Mouse (Mus musculus): ENCODE data around the gene Apoh. TPM values are rescaled to one million over a fixed set of nuclear protein-coding genes. Genes with fewer than 3 reads are reported as not detected.

The Apoh gene
- total RNA-seq, 2 experiments from 2014 or later: 7.8 to 315 TPM

DNA sequence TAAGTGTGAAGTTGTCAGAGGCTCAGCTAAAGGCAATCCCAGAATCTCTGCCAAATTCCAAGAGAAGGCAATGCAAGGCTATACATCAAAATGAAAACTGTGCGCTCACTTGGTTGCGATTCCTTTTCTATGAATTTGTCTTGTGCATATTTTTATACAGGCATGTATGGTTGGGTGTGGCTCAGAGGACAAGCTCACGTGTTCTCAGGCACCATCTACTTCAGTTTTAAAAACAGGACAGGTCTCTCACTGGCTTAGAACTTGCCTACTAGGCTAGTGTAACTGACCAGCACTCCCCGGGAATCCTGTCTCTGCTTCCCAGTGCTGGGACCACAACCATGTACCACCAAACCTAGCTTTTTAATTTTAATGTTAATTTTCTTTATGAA, 35.2 kb downstream of the Apoh start:
- no peak for DNase-seq (ENCODE audit: low spot score in 2 of 2)

DNA sequence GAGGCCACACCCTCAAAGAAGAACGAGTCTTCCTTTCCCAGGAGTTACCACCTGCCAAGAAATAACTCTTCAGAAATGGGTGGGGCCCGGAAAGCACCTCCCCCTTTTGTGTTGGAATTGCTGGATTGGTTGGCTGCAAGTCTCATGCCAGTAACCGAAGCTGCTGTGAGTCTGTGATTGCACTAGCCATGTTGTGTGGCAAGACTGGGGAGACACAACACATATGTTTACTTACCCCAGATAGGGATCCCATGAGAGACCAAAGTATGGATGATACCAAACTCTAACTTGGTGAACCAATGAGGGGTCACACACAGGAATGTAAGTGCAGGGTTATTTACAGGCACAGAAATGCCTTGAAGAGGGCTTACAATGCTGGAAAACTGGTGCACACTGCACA, 39.5 kb downstream of the Apoh start:
- no peak for DNase-seq (ENCODE audit: low spot score in 2 of 2)

DNA sequence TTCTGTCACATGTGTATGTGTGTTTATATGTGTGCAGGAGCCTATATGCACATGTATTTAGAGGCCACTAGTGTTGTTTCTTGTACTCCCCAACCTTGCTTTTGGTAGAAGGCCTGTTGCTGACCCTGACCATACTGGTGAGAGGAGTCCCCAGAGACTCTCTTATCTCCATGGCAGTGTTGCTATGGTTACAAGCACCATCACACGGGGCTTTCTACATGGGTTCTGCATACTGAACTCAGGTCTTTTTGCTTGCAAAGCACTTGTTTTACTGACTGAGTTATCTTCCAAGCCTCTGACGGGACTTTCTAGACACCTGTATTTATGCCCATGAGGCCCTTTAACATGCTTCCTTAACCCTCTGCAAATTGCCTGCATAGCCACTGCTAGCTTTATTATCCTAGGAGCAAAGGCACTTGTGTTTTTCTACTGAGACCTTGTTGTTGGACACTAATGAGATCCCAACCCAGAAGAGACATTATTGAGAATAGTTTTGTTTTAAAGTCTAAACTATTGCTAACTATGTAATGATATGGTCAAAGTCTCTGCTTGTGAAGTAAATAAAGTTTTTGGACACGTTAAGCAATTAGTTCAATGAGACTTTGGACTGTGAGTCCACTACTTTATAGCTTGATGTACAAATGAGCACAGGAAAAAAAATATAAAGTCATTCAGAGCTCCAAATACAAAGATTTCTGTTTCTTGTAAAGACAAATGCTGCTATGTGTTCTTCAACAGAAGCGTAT, 41.9 kb downstream of the Apoh start:
- no peak for DNase-seq (ENCODE audit: low spot score in 2 of 2)

DNA sequence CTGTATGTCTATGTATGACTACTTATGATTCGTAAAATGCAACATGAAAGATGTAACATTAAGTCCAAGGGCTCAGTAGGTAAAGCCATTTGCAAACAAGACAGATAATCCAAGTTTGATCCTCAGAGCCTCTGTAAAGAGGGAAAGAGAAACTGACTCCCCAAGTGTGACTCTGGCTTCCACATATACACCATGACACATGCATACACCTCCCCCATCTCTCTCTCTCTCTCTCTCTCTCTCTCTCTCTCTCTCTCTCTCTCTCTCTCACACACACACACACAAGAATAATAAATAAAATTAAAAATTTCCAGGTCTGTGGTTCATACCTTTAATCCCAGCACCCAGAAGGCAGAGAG, 42.5 kb downstream of the Apoh start:
- no peak for DNase-seq (ENCODE audit: low spot score in 2 of 2)

DNA sequence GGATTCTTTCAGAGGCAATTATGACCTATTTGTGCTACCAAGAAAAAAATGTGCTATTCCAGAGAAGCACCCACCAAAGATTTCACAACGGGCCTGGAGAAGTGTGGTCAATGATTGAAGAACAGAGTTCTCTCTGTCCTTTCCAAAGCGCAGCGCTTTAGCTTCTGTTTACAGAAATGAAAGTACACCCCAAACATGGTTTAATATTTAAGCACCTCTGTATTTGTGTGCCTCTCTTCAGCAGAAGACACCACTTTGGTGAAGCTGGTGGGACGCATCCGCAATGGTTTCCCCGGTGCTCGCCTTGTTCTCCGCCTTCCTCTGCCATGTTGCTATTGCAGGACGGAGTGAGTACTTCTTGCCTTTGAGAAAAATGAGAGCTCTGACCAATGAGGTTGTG, 51.9 kb downstream of the Apoh start:
- no peak for DNase-seq (ENCODE audit: low spot score in 2 of 2)

DNA sequence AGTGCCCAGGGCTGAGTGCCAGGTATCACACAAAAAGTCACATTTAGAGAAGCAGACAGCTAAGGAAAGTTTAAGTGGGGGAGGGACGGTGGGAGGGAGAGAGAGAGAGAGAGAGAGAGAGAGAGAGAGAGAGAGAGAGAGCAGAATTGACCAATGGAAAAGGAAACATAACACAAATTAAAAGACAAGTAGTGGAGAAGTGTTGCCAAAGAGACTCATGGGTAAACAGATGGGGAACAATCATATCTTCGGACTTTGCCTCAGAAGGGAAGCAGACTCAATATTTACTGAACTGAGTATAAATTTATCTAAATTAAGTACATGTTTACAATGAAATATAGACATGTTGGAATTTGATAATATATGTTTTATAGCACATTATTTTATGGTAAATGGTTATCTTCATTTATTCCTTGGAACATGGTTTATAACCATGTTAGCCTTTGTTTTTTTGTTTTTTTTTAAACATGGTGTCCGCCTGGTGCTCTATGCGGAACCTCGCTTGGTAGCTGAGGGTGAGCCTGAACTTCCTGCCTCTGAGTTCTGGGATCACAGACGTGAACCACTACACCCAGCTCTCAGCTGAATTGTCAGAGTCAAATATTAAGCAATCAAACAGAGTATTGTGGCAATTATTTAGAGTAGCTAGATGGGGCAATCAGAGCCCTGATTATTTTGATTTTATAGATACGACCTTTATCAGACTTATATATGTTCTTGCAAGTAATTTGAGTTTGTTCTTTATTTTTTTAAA, 53.1 kb downstream of the Apoh start:
- no peak for DNase-seq (ENCODE audit: low spot score in 2 of 2)

DNA sequence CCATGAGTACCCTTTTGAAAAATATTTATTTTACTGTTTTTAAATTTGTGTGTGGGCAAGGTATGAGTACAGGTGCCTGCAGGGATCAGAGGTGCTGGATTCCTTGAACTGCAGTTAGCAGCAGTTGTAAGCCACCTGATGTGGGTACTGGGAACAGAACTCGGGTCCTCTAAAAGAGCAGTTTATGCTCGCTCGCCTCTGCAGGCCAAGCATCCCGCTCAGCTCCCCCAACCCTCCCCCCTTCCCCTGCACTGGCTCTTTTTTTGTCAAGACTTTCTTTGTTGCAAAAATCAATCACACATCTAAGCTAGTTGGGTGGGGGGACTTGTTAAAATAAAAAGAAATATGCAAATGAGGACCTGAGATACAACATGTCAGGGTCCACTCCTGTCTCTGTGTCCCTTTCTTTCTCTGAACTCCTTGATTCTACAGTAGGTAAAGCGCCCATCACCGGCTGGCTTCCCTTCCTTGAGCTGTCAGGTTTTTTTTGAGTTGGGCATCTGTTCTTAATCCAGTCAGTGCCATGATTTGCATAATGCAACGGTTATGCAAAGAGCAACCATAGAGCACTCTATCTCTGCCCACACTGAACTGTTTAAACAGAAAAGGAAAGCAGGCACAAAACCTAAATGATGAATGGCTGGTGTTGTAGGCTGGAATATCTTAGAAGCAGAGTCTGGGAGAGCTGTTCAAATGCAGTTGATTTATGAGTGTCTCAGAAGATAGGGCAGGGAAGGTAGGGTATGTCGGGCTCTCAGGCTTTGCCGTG, 66.9 kb downstream of the Apoh start:
- no peak for DNase-seq (ENCODE audit: low spot score in 2 of 2)

DNA sequence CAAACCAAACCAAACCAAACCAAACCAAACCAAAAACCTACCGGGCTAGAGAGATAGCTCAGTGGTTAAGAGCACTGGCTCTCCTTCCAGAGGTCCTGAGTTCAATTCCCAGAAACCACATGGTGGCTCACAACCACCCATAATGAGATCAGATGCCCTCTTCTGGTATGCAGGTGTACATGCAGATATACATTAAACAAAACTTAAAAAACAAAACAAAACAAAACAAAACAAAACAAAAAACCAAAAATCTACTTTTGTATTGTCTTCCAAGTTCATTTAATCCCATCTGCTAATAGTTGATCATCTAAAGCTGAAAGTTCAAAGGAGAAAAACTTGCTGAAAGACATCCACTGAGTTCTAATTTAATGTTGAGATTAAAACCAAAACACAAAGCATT, 73.2 kb downstream of the Apoh start:
- no peak for DNase-seq (ENCODE audit: low spot score in 2 of 2)

DNA sequence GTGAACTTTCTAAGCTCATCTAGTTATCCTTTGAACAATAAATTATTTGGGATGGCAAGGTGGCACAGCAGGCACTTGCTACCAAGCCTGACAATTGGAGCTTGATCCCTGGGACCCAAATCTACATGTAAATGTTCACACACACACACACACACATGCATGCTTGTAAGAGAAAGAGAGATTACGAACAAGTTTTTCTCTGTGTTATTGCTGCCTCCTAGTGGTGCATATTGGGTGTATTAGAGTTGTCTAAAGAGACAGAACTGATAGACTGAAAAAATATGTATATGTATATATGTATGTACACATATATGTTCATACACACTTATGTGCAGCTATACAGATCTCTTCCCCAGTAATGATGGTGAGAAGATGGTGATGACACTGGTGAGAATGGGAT, 75.4 kb downstream of the Apoh start:
- no peak for DNase-seq (ENCODE audit: low spot score in 2 of 2)

DNA sequence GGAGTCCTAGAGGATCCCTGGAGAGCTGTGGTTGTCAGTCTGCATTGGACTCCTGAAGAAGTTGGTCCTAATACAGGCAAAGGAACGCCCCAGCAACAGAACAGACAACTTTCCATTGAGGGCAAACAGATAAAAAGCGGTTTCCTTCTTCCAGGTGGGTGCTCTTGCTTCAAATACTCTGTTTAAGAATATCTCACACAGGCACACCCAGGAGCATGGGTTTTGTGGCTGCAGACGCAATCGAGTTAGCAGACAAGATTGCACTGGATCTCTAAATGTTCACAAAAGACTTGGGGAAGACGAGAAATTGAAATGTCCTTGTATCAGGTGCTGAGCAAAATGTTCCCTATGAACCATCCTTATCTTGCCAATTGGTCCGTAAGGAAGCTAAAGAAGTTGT, 76.1 kb downstream of the Apoh start:
- DNase-seq (ENCODE audit: low spot score in 2 of 2): no peak

DNA sequence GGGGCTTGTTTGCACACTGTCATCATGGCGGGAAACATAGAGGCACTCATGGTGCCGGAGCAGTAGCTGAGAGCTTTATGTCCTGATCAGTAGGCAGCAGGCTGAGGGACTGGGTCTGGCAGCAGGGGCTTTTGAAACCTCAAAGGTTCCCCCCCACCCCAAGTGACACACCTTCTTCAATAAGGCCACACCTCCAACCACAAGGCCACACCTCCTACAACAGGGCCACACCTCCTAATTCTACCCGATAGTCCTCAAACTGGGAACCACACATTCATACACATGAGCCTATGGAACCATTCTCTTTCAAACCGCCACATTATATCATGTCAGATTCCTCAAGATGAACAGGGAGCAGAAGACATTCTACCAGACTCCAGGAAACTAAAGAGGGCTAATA, 77.6 kb downstream of the Apoh start:
- DNase-seq (ENCODE audit: low spot score in 2 of 2): no peak

DNA sequence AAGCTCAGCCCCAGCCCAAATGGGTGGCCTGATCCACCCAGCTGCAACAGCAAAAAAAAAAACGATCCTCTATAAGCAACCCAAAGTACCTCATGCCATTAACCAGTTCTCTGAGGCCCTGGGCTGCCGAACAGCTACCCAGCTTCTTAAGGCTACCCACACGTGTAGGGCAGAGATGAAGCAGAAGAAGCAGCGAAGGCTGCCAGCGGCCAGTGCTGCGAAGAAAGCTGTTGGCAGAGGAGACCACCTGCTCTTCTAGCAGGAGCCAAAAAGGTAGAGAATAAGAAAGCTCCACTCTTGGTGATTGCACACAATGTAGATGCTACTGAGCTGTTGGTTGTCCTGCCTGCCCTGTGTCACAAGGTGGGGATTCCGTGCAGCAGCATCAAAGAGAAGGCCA, 80.1 kb downstream of the Apoh start:
- DNase-seq (ENCODE audit: low spot score in 2 of 2): no peak

DNA sequence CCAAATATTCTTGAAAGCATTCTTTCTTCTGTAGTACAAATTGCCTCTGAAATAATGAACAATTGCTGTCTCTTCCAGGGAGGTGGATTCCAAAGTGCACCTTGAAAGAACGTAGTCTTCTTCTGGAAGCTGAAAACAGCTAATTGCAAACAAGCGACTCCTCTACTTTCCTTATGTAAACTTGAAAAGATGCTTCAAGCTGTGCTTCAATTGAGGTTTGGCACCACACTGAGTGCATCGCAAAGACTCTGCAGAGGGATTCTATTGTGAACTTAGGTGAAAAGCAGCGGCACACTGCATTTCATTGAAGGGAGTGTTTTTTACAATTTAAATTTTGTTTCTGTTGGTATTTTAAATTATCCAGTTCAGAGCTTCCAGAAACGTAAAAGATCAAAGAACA, 81.0 kb downstream of the Apoh start:
- no peak for DNase-seq (ENCODE audit: low spot score in 2 of 2)

DNA sequence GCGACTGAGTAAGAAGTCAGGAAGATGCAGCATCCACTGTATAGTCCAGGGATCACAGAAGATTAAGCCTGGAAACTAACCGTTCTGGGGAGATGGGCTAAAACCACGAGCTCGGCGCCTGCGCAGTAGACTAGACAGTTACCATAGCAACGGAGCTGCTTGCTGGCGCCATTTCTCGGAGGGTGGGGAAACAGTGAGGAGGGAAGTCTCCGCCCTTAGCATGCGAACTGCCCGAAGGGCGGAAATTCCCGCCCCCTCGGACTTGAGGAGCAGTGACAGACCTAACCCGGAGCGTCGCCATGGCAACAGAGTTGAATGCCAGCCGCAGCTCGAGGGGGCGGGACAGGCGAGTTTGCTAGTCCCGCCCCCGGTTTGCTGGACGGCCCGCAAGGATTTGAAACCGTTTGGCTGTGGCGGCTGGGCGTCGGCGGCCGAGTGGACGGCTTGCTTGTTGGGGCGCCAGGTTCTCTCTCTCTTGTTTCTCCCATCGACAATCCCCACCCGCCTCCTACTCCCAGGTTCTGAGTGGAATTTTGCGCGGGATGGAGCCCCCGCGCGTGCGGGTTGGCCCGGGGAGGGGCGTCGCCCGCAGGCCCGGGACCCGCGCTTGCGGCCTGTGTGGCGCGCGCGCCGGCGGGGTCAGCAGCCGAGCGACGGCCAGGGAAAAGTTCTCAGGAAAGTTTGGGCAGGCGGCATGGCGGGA, 81.9 kb downstream of the Apoh start, which contains the start of gene Cep112:
Cep112 (plus strand) TSS at position 304 of the 703 bp plus-strand sequence.
- DNase-seq (ENCODE audit: low spot score in 2 of 2): peak; percentile 81 to 93

DNA sequence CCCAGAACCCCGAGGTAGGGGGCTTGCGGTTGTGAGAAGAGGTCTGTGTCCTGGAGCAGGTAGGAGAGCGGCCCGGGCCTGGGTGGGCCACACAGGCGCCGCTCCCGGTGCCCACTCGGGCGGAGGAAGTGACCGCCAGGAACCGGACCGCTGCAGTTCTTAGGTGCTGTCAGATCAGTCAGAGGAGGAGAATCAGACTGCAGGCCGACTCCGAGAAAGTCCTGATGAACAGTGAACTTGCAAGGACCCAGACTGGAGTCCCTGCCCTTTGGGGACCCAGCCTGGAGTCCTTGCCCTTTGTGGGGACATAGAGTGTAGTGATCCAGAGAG, 82.4 kb downstream of the Apoh start:
- no peak for DNase-seq (ENCODE audit: low spot score in 2 of 2)

DNA sequence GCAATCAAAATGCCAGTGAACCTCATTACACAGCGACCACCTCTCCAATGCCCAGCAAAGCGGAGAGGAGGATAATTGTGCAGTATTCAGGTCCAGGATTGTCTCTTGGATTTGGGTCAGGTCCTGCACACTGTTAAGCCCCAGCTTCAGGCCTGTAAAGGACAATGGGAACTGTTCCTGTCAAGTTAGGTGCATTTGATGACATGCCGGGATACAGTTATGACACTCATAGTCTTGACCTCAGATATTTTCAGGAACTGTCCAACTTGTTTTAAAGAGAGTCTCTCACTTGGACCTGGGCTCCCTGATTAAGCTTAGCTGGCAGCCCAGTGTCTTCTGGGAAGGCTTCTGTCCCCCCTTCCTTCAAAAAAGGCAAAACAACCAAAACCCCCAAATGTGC, 82.9 kb downstream of the Apoh start:
- DNase-seq (ENCODE audit: low spot score in 2 of 2): no peak

DNA sequence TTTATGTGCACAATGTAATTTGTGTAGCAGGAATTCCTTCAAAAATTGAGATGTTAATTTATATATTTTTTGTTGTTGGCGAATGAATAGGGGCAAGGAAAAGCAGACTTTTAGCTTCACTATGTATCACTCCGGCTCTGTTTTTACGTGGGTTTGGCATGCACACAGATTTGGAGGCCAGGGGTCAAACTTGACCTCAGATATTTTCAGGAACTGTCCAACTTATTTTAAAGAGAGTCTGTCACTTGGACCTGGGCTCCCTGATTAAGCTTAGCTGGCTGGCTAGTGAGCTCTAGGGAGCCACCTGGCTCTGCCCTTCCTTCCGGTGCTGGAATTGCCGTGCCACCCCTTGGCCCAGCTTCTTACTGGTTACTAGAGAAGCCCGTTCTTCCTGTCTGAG, 84.0 kb downstream of the Apoh start:
- DNase-seq (ENCODE audit: low spot score in 2 of 2): no peak

DNA sequence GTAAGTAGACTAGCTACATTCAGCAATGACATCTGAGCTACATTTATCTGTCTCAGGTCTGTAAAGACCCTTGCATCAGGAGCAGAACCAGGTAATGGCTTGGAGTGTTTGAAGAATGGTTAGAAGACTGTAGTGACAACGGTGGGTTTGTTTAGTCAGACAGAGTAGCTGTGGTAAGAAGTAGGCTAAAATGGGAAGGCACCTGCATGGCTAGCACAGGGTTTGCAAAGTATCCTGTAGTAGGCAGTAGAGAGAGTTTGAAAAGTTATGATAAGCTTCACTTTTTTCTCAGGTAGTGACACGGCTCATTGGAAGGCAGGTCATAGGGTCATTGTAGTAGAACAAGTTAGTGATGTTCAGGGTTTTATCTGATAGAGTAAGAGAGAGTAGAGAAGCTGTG, 85.9 kb downstream of the Apoh start:
- DNase-seq (ENCODE audit: low spot score in 2 of 2): no peak

DNA sequence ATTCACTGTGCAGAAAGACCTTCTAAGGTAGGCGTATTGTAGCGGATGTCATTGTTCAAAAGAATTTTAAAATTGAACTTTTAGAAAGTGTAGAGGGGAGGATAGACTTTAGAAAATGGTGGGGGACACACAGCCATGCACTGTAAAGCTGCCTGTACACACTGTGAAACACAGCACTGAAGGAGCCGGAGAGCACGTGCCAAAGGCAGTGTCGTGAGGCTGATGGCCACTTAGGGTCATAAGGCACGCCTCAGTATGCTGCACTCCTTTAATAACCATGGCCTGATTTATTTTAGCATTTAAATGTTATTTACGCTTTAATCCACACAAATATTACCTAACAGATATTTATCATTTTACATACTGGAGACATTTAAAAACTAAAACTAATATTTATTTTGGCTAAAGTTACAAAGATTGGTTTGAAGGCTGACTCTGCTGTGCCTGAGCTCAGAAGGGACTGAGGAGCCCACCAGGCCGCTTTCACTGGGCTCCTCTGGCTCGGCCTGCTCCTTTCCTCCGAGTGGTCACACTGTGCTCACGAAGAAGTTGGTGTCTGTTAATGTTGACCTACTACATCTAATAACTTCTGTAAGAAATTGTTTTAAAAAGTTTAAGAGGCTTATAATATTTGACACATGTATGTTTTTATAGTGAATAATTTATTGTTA, 100.9 kb downstream of the Apoh start:
- DNase-seq (ENCODE audit: low spot score in 2 of 2): no peak

DNA sequence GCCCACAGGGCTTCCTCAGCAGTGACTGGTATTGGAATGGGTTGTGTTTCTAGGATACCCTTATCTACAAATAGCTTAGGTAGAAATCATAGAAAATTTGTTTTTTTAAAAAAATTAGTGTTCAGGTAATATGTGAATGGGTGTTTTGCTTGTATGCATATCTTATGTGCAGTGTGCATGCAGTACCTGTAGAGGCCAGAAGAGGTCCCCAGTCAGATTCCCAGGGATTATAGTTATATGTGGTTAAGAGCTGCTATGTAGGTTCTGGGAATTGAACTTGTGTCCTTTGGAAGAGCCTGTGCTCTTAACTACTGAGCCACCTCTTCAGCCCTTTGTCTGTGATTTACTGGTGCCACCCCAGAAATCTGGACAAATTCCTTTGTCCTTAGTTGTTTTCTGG, 104.0 kb downstream of the Apoh start:
- DNase-seq (ENCODE audit: low spot score in 2 of 2): no peak

DNA sequence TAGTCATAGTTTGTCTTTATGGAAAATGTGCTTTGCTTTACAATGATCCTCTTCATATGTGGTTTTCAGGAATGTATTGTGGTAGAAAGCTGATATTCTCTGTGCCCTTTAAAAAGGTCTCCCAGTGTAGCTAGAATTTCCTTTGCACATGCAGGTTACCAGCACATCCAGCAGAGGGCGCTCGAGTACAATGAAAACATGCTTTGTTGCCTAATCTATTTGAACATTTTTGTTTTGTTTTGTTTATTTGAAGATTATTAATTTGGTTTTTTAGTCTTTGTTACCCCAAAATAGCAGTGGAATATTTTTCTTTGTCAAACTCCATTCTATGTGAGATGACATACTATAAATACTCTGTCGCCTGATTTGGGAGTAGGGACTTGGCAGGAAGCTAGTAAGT, 106.7 kb downstream of the Apoh start:
- peak; percentile 45 to 52 for DNase-seq (ENCODE audit: low spot score in 2 of 2)

All from adrenal gland, postnatal 4 days (tissue).